Mouse (Mus musculus) stomach, embryonic 16.5 days (tissue): Measurements from ENCODE around the gene Tedc1. TPM values are rescaled to one million over a fixed set of nuclear protein-coding genes. Genes with fewer than 3 reads are reported as not detected.
A peak's percentile ranks its signal among the peaks of the same experiment; 100 is the strongest.

ENCODE experiments used
- ATAC-seq: fragments of 200-750 bp; cut with Nextera tagmentation; 2 replicates; pipeline ENCODE4 v1.8.0; 2017; ENCODE audit warnings: moderate number of reproducible peaks, moderate TSS enrichment; ENCODE audit not compliant: insufficient read depth, low FRiP score
- H3K27ac ChIP-seq: fragments of 300-500 bp; sonication (generic); 2 replicates; pipeline ENCODE4 v1.5.1; 2014; ENCODE audit warnings: low read length
- H3K27me3 ChIP-seq: fragments of 300-500 bp; sonication (generic); 2 replicates; pipeline ENCODE4 v1.6.1; 2014; ENCODE audit warnings: low read length, control low read depth, mixed read lengths; ENCODE audit not compliant: control insufficient read depth, insufficient read depth
- H3K36me3 ChIP-seq: fragments of 300-500 bp; sonication (generic); 2 replicates; pipeline ENCODE4 v1.6.1; 2014; ENCODE audit warnings: low read length; ENCODE audit not compliant: control insufficient read depth, insufficient read depth
- H3K4me1 ChIP-seq: fragments of 300-500 bp; sonication (generic); 2 replicates; pipeline ENCODE4 v1.6.1; 2014; ENCODE audit warnings: low read length, control low read depth, mixed read lengths; ENCODE audit not compliant: control insufficient read depth, insufficient read depth
- H3K4me2 ChIP-seq: fragments of 300-500 bp; sonication (generic); 2 replicates; pipeline ENCODE4 v1.6.1; 2014; ENCODE audit warnings: low read depth, low read length, mixed read lengths
- H3K4me3 ChIP-seq: fragments of 300-500 bp; sonication (generic); replicated peaks from 2 replicates; pipeline ENCODE4 v1.5.1; 2014; ENCODE audit warnings: mild to moderate bottlenecking, low read length
- H3K9ac ChIP-seq: fragments of 300-500 bp; sonication (generic); 2 replicates; pipeline ENCODE4 v1.6.1; 2014; ENCODE audit warnings: low read length
- H3K9me3 ChIP-seq: fragments of 300-500 bp; sonication (generic); replicated peaks from 2 replicates; pipeline ENCODE4 v1.6.1; 2016; ENCODE audit warnings: low read length, control low read depth; ENCODE audit not compliant: control insufficient read depth
- WGBS: fragments of 180-500 bp; shearing (Covaris S2); extraction: QIAGEN DNeasy Blood & Tissue Kit; methylation state at CpG from one replicate; pipeline ENCODE4 v1.1.7; 2014; 5-methylcytosine and 5-hydroxymethylcytosine counted together
- polyA plus RNA-seq: library from polyadenylated mRNA; unstranded; fragments of >200 nt; fragmentation: Nextera tagmentation; extraction: Ambion mirVana; gene quantifications from 2 replicates; pipeline ENCODE4 v1.2.1, GENCODE M21; 2015

Gene Tedc1
- 24.0 and 24.3 TPM in 2 replicates for polyA plus RNA-seq

DNA sequence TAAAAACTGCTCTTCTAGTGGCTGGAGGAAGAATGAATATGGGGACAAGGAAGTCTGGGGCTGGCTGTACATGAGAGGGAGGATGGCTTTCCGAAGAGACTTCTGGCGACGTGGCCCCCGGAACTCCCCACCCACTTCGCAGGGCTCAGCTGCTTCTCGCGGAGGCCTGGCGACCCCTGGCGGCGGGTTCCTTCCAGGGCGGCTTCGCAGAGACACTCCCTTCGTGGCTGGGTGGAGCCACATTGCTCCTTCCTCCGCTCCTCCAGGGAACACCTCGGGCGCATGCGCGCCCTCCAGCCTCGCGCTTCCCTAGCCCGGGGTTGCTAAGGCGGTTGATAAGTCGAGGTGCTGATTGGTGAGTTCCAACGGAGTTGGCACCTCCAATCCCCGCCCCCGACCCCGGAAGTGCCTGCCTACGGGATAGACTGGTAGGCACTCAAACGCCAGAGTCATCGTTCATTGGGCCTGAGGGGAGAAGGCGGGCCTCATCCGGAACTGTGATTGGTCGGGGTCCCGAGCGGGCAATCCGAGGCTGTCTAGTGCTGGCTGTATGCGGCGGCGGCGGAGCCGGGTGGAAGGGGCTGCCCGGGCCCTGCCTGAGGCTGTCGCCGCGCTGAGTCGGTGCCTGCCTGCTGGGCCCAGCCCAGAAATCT is at the start of gene Tedc1:
TSS of gene Tedc1 (plus strand) at position 535 of the 653 bp plus-strand sequence.
- H3K4me2 ChIP-seq: peak within 1 kb of the TSS; percentile 94
- under 1% methylated on average over 46 of the region's 46 CpGs for WGBS
- H3K27me3 ChIP-seq: 0 out of 2 replicates have a peak, but pooled peaks cover 7% of the 10 kb centered on the region
- ATAC-seq: peak; percentile 95
- H3K36me3 ChIP-seq: no peaks in the 10 kb centered on the region
- no peaks in the 10 kb centered on the region for H3K9me3 ChIP-seq
- peak within 1 kb of the TSS; percentile 93 for H3K27ac ChIP-seq
- H3K4me1 ChIP-seq: peaks cover 32% of the 10 kb centered on the region
- H3K9ac ChIP-seq: peak within 1 kb of the TSS; percentile 81
- H3K4me3 ChIP-seq: peak within 1 kb of the TSS; percentile 67

DNA sequence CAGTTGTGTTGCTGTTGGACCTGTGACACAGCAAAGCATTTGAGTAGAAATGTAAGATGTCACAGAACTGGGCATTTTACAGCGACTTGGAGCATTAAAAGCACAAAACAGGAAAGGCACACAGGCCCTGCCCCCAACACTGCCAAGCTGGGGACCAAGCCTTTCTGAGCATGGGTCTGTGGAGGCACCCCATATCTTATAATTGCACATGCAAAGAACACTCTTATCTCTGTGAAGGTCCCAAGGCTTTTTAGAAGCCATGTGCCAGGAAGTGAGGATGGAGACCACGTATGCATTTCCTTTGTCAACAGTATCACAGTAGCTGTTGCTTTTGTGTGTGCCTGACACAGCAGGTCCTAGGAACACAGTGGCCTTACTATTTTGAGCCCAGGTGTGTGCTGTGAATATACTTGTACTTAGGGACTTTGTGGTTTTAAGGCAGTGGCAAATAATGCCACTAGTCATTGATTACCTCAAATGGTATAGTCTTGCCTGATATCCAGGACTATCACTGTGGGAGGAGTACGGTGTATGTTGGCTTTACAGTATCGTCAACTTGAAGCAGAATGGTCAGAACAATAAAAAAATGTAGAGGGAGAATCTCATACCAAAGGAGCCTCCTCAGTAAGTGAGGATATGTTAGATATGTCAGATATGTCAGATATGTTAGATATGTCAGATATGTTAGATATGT is 48.6 kb upstream of the Tedc1 start:
- WGBS: 73% methylated on average over 4 of the region's 4 CpGs
- no peaks in the 10 kb centered on the region for H3K9me3 ChIP-seq
- H3K4me1 ChIP-seq: peaks cover 19% of the 10 kb centered on the region
- no peak overlapping the region for H3K4me2 ChIP-seq
- H3K27me3 ChIP-seq: no peaks in the 10 kb centered on the region
- H3K4me3 ChIP-seq: no peak overlapping the region
- H3K27ac ChIP-seq: no peak overlapping the region
- ATAC-seq: no peak
- H3K9ac ChIP-seq: no peak overlapping the region
- H3K36me3 ChIP-seq: no peaks in the 10 kb centered on the region; the same call in 1 of the 2 replicates

DNA sequence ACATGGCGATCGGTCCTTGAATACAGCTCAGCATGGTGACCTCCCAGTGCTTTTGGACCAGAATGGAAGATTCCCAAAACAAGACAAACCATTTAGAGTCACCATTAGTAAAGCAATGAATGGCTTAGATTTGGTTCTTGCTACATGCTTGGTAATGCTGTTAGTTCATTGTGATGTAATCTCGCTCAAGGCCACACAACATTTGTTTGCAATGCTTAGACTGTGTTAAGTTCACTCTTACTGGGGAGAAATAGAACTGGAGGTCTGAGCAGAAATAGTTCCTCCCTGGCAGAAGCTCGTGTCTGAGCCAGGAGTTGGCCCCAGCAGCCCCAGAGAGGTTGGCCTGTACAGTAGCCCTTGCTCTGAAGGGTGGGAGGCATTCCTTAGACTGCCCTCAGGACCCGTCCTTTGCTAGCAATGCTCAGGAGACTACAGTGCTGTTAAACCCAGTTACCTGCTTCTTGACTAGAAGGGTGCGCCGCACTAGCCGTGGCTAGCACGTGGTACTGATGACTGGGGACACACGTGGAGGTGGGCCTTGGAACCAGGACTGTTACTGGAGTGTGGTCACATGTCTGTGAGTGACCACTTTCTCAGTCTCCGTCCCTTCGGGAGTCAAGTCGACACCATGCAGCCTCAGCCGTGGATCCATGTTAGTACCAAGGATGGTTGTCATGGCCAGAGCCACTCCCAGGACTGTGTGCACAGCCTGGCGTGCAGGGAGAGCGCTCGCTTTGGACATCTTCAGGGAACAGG is 47.5 kb upstream of the Tedc1 start:
- Histone ChIP-seq H3K4me2 (no peak overlapping the region), H3K9me3 (no peaks in the 10 kb centered on the region), H3K27ac (no peak overlapping the region), H3K36me3 (no peaks in the 10 kb centered on the region; the same call in 1 of the 2 replicates), H3K4me3 (no peak overlapping the region), H3K4me1 (peaks cover 16% of the 10 kb centered on the region), H3K27me3 (no peaks in the 10 kb centered on the region), H3K9ac (no peak overlapping the region)
- 84% methylated on average over 17 of the region's 17 CpGs for WGBS
- ATAC-seq: no peak

DNA sequence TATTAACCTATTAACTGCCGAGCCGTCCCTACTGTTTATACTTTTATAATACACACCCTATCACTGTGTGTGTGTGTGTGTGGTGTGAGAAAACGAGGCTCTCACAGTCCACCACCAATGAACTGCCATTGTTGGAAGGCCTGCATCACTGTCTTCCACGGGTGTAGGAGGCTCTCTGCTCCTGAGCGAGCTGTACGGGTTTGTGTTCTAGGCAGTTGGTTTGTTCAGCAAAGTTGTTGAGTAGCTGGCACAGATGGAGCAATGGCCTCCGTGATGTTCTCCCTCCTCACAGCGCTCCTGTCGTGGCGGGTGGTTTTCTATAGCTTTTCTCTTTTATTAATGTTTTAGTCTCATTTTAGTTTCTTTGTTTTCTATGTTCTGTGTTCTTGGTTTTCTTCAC is 46.4 kb upstream of the Tedc1 start:
- H3K4me2 ChIP-seq: no peak overlapping the region
- no peak overlapping the region for H3K9ac ChIP-seq
- no peak overlapping the region for H3K27ac ChIP-seq
- no peaks in the 10 kb centered on the region for H3K9me3 ChIP-seq
- 80% methylated on average over 10 of the region's 10 CpGs for WGBS
- H3K4me3 ChIP-seq: no peak overlapping the region
- peaks cover 10% of the 10 kb centered on the region for H3K4me1 ChIP-seq
- H3K36me3 ChIP-seq: no peaks in the 10 kb centered on the region; the same call in 1 of the 2 replicates
- no peak for ATAC-seq
- H3K27me3 ChIP-seq: no peaks in the 10 kb centered on the region

DNA sequence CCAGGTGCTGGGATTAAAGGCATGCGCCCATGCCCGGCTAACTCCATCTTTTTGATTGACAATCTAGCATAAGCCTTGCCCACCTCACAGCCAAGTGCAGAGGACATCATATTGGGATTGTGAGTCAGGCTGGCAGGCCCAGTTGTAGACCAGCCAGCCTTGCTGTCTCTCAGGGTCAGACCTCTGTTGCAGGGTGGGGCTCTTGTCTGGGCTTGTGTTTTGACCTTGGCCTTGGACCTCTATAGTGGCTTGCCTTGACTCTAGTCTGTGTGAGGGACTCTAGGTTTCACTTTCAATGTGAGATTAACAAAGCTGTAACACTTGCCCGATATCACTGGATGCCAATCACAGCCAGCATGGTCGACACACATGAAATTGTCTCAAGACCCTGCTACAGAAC is 42.1 kb upstream of the Tedc1 start:
- Histone ChIP-seq H3K36me3 (peaks cover 15% of the 10 kb centered on the region), H3K4me1 (peaks cover 10% of the 10 kb centered on the region), H3K4me3 (no peak overlapping the region), H3K9me3 (no peaks in the 10 kb centered on the region), H3K27ac (no peak overlapping the region), H3K27me3 (no peaks in the 10 kb centered on the region), H3K4me2 (no peak overlapping the region), H3K9ac (no peak overlapping the region)
- 83% methylated on average over 4 of the region's 4 CpGs for WGBS
- no peak for ATAC-seq

DNA sequence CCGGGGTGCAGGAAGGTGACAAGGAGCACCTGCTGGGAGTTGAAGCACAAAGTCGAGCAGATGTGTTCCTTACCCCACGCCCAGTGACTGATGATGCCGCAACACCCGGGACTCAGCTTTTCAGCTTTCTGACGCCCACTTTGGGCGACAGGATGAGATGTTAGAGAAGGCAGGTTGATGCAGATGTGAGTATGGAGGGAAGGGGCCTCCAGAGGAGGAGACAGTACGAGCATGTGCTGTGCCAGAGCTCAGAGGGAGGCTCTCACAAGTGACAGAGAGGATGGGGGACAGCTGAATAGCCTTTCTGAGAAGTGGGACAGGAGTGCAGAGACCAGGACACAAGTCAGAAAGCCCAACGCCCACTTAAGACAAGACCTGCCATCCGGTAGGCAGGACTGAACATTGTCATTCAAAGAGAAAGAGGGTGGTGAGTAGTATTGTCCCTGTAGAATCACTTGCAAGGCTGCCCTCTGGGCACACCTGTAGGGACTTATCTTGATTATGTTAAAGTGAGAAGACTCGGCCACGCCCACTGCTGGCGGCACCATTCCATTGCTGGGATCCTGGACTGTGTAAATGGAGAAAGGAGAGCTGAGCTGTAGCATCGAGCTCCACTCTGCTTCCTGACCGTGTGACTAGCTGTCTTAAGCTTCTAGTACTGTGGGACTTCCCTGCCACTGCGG is 41.2 kb upstream of the Tedc1 start:
- Histone ChIP-seq H3K4me2 (no peak overlapping the region), H3K27ac (no peak overlapping the region), H3K9ac (no peak overlapping the region), H3K36me3 (peaks cover 15% of the 10 kb centered on the region), H3K4me3 (no peak overlapping the region), H3K27me3 (no peaks in the 10 kb centered on the region), H3K4me1 (peaks cover 5% of the 10 kb centered on the region; the same call in 1 of the 2 replicates), H3K9me3 (no peaks in the 10 kb centered on the region)
- WGBS: 69% methylated on average over 16 of the region's 16 CpGs
- no peak for ATAC-seq

DNA sequence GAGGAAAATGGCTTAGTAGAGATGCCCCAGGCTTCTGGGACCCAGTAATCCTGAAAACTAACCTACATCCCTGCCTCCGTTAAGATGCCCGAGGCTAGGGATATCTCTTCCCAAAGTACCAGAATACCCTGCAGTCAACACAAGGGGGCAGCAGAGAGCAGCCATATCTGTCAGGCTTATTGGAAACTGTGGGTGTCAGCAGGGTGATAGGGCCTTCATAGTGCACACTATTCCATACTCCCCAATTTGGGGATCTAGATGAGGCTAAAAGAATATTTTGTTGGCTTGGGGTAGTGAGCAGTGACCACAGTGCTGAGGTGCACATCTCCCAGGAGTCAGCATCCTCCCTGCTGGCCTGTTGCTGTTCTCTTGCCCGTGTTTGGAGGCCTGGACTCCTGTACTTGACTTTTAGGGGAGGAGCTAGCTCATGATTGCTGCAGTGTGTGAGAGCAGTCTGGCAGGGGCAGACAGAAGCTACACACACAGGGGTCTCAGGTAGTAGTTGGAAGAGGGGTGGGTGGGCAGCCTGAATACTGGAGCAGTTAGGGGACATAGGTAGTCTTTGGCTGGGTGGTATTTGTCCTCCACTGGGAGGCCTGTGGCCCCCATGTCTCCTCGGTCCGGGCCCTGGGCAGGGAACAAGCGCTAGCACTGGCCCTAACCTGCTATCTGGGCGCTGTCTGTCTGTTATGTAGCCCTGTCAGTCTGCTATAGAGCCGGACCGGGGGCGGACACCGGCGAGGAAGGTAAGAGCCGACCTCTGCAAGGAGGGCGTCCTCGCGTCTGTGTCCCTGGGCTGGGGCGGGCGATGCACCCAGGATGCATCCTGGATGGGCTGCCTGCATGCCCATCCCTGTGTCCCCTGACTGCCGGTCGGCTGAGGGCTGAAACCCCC is 36.5 kb upstream of the Tedc1 start:
- WGBS: 85% methylated on average over 20 of the region's 20 CpGs
- ATAC-seq: peak; percentile 46; the same call in 1 of the 2 replicates

DNA sequence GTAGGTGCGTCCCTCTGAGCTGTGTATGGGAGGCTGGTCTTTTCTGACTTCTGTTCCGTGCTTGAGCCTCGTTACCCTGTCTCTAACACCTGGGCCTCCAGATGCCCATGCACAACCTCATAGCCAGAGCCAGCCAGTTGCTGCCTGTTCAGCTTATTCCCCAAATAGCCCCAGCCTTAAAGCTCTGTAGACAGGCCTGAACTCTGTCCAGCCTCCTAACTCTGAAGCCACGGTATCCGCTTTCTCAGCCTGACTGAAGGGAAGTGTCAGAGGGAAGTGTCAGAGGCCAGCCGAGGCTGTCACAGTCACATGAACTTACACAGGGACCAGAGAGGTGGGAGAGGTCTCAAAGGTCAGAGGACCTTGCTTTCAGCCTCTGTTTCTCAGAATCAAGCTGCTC is 31.5 kb upstream of the Tedc1 start:
- Histone ChIP-seq H3K4me3 (no peak overlapping the region), H3K36me3 (peaks cover 31% of the 10 kb centered on the region), H3K9me3 (no peaks in the 10 kb centered on the region), H3K4me2 (no peak overlapping the region), H3K9ac (no peak overlapping the region), H3K4me1 (no peaks in the 10 kb centered on the region), H3K27ac (no peak overlapping the region), H3K27me3 (no peaks in the 10 kb centered on the region)
- 0 out of 2 replicates have a peak, but pooled peaks have one; percentile 37 for ATAC-seq
- WGBS: 80% methylated on average over 6 of the region's 6 CpGs

More for the DNA sequence above, 36.5 kb upstream of the Tedc1 start:
- H3K4me3 ChIP-seq: no peak overlapping the region
- H3K27ac ChIP-seq: no peak overlapping the region
- H3K27me3 ChIP-seq: no peaks in the 10 kb centered on the region
- no peak overlapping the region for H3K4me2 ChIP-seq
- H3K4me1 ChIP-seq: no peaks in the 10 kb centered on the region
- no peak overlapping the region for H3K9ac ChIP-seq
- no peaks in the 10 kb centered on the region for H3K9me3 ChIP-seq
- peaks cover 23% of the 10 kb centered on the region for H3K36me3 ChIP-seq
